Mouse (Mus musculus): Measurements from ENCODE around the gene Ralgps1. TPM values are rescaled to one million over a fixed set of nuclear protein-coding genes. Genes with fewer than 3 reads are reported as not detected.

Ralgps1 gene
- polyA plus RNA-seq, 1 experiment from 2014 or later = 14.6 TPM

DNA sequence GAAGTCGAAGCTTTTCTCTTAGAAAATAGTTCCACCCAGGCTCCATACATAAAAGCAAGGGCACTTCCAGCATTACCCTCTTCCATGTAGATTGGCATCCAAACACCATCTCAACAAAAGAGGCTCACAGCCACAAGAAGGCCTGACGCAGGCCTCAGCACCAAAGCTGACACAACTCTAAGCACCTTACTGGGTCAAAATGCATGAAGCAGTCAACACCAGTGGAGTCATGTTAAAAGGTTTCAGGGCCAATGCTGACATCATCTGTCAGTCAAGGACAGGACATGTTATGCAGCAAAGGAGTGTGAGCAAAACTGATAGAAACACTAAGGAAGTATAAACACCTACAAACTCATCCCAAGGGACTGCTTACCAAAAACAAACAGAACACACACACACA is 50.3 kb downstream of the Ralgps1 start:
- Histone ChIP-seq H3K9ac (ENCODE audit: low read length) (no peak overlapping the region), H3K4me2 (ENCODE audit: low read depth) (no peak overlapping the region), H3K36me3 (ENCODE audit: control insufficient read depth, insufficient read depth, low read length) (no peaks in the 10 kb centered on the region), H3K4me1 (ENCODE audit: control insufficient read depth, insufficient read depth, low read length) (peaks cover 4% of the 10 kb centered on the region), H3K27me3 (ENCODE audit: control insufficient read depth, insufficient read depth, low read length) (no peaks in the 10 kb centered on the region), H3K27ac (ENCODE audit: low read depth, low read length) (no peak overlapping the region), H3K9me3 (ENCODE audit: control insufficient read depth, low read length) (no peaks in the 10 kb centered on the region), H3K4me3 (ENCODE audit: low read depth, low read length) (no peak overlapping the region)
- WGBS = 94% methylated on average over 2 of the region's 2 CpGs
- no peak for ATAC-seq (ENCODE audit: insufficient read depth, low FRiP score, low TSS enrichment)
- no peak for DNase-seq (ENCODE audit: low spot score)

GRCm38 (mm10) chr2:33320568-33320967 is 50.7 kb downstream of the Ralgps1 start:
- Histone ChIP-seq H3K27me3 (ENCODE audit: control insufficient read depth, insufficient read depth, low read length) (no peaks in the 10 kb centered on the region), H3K4me2 (ENCODE audit: low read depth) (no peak overlapping the region), H3K27ac (ENCODE audit: low read depth, low read length) (no peak overlapping the region), H3K9ac (ENCODE audit: low read length) (no peak overlapping the region), H3K9me3 (ENCODE audit: control insufficient read depth, low read length) (no peaks in the 10 kb centered on the region), H3K4me1 (ENCODE audit: control insufficient read depth, insufficient read depth, low read length) (peaks cover 4% of the 10 kb centered on the region), H3K4me3 (ENCODE audit: low read depth, low read length) (no peak overlapping the region), H3K36me3 (ENCODE audit: control insufficient read depth, insufficient read depth, low read length) (no peaks in the 10 kb centered on the region)
- DNase-seq (ENCODE audit: low spot score) = no peak
- no peak for ATAC-seq (ENCODE audit: insufficient read depth, low FRiP score, low TSS enrichment)
- 80% methylated on average over 3 of the region's 3 CpGs for WGBS

DNA sequence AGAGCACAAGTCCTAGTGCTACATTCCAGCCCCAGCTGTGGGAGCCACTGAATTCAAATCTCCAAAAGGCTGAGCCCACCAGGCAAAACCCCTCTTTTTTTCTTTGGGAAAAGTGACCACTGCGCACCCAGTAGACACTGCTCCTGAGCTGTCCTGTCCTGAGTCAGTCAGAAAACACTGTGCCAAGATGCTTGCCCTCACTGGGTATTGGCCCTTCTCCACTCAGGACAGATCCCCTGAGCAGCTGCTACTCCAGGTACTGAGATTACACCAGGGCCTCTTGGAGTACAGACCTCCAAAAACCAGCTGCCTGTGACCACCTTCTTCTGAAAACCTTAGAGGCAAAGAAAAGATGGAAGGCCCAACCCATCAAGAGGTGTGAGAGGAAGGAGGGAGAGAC is 51.4 kb downstream of the Ralgps1 start:
- Histone ChIP-seq H3K4me2 (ENCODE audit: low read depth) (no peak overlapping the region), H3K27me3 (ENCODE audit: control insufficient read depth, insufficient read depth, low read length) (no peaks in the 10 kb centered on the region), H3K36me3 (ENCODE audit: control insufficient read depth, insufficient read depth, low read length) (no peaks in the 10 kb centered on the region), H3K4me1 (ENCODE audit: control insufficient read depth, insufficient read depth, low read length) (peaks cover 4% of the 10 kb centered on the region), H3K4me3 (ENCODE audit: low read depth, low read length) (no peak overlapping the region), H3K9ac (ENCODE audit: low read length) (no peak overlapping the region), H3K9me3 (ENCODE audit: control insufficient read depth, low read length) (no peaks in the 10 kb centered on the region), H3K27ac (ENCODE audit: low read depth, low read length) (no peak overlapping the region)
- DNase-seq (ENCODE audit: low spot score) = no peak
- no peak for ATAC-seq (ENCODE audit: insufficient read depth, low FRiP score, low TSS enrichment)
- WGBS = 93% methylated on average over 1 of the region's 1 CpGs

- no peak overlapping the region for H3K4me3 ChIP-seq (ENCODE audit: low read depth, low read length)
- H3K4me1 ChIP-seq (ENCODE audit: control insufficient read depth, insufficient read depth, low read length) = peaks cover 4% of the 10 kb centered on the region
- no peak overlapping the region for H3K9ac ChIP-seq (ENCODE audit: low read length)
- no peak overlapping the region for H3K27ac ChIP-seq (ENCODE audit: low read depth, low read length)
- no peak for DNase-seq (ENCODE audit: low spot score)
- no peaks in the 10 kb centered on the region for H3K36me3 ChIP-seq (ENCODE audit: control insufficient read depth, insufficient read depth, low read length)
- no peak overlapping the region for H3K4me2 ChIP-seq (ENCODE audit: low read depth)
- H3K27me3 ChIP-seq (ENCODE audit: control insufficient read depth, insufficient read depth, low read length) = no peaks in the 10 kb centered on the region
- 87% methylated on average over 5 of the region's 5 CpGs for WGBS
- no peak for ATAC-seq (ENCODE audit: insufficient read depth, low FRiP score, low TSS enrichment)
- no peaks in the 10 kb centered on the region for H3K9me3 ChIP-seq (ENCODE audit: control insufficient read depth, low read length)
Observed at GRCm38 (mm10) chr2:33319455-33319854, 51.8 kb downstream of the Ralgps1 start.

GRCm38 (mm10) chr2:33318491-33318964 is 52.8 kb downstream of the Ralgps1 start:
- ATAC-seq (ENCODE audit: insufficient read depth, low FRiP score, low TSS enrichment) (no peak), DNase-seq (ENCODE audit: low spot score) (no peak)
- Histone ChIP-seq H3K27me3 (ENCODE audit: control insufficient read depth, insufficient read depth, low read length) (no peaks in the 10 kb centered on the region), H3K4me1 (ENCODE audit: control insufficient read depth, insufficient read depth, low read length) (no peaks in the 10 kb centered on the region), H3K4me3 (ENCODE audit: low read depth, low read length) (no peak overlapping the region), H3K27ac (ENCODE audit: low read depth, low read length) (no peak overlapping the region), H3K9ac (ENCODE audit: low read length) (no peak overlapping the region), H3K36me3 (ENCODE audit: control insufficient read depth, insufficient read depth, low read length) (no peaks in the 10 kb centered on the region), H3K9me3 (ENCODE audit: control insufficient read depth, low read length) (no peaks in the 10 kb centered on the region), H3K4me2 (ENCODE audit: low read depth) (no peak overlapping the region)
- 61% methylated on average over 8 of the region's 8 CpGs for WGBS

GRCm38 (mm10) chr2:33316516-33316915 is 54.8 kb downstream of the Ralgps1 start:
- ATAC-seq (ENCODE audit: insufficient read depth, low FRiP score, low TSS enrichment) = peak; percentile 67
- DNase-seq (ENCODE audit: low spot score) = peak; percentile 82
- H3K27ac ChIP-seq (ENCODE audit: low read depth, low read length) = no peak overlapping the region
- no peaks in the 10 kb centered on the region for H3K36me3 ChIP-seq (ENCODE audit: control insufficient read depth, insufficient read depth, low read length)
- no peak overlapping the region for H3K4me3 ChIP-seq (ENCODE audit: low read depth, low read length)
- 22% methylated on average over 7 of the region's 7 CpGs for WGBS
- no peak overlapping the region for H3K9ac ChIP-seq (ENCODE audit: low read length)
- no peaks in the 10 kb centered on the region for H3K27me3 ChIP-seq (ENCODE audit: control insufficient read depth, insufficient read depth, low read length)
- H3K4me2 ChIP-seq (ENCODE audit: low read depth) = no peak overlapping the region
- H3K9me3 ChIP-seq (ENCODE audit: control insufficient read depth, low read length) = no peaks in the 10 kb centered on the region
- no peaks in the 10 kb centered on the region for H3K4me1 ChIP-seq (ENCODE audit: control insufficient read depth, insufficient read depth, low read length)

- WGBS = 83% methylated on average over 1 of the region's 1 CpGs
- no peak overlapping the region for H3K4me3 ChIP-seq (ENCODE audit: low read depth, low read length)
- H3K4me1 ChIP-seq (ENCODE audit: control insufficient read depth, insufficient read depth, low read length) = no peaks in the 10 kb centered on the region
- no peaks in the 10 kb centered on the region for H3K9me3 ChIP-seq (ENCODE audit: control insufficient read depth, low read length)
- no peak overlapping the region for H3K27ac ChIP-seq (ENCODE audit: low read depth, low read length)
- no peaks in the 10 kb centered on the region for H3K36me3 ChIP-seq (ENCODE audit: control insufficient read depth, insufficient read depth, low read length)
- H3K9ac ChIP-seq (ENCODE audit: low read length) = no peak overlapping the region
- H3K4me2 ChIP-seq (ENCODE audit: low read depth) = no peak overlapping the region
- H3K27me3 ChIP-seq (ENCODE audit: control insufficient read depth, insufficient read depth, low read length) = no peaks in the 10 kb centered on the region
- DNase-seq (ENCODE audit: low spot score) (no peak), ATAC-seq (ENCODE audit: insufficient read depth, low FRiP score, low TSS enrichment) (no peak)
Observed at GRCm38 (mm10) chr2:33316063-33316405, 55.3 kb downstream of the Ralgps1 start.

GRCm38 (mm10) chr2:33315233-33316062 is 55.8 kb downstream of the Ralgps1 start:
- DNase-seq (ENCODE audit: low spot score) (no peak), ATAC-seq (ENCODE audit: insufficient read depth, low FRiP score, low TSS enrichment) (no peak)
- Histone ChIP-seq H3K9ac (ENCODE audit: low read length) (no peak overlapping the region), H3K4me2 (ENCODE audit: low read depth) (no peak overlapping the region), H3K36me3 (ENCODE audit: control insufficient read depth, insufficient read depth, low read length) (no peaks in the 10 kb centered on the region), H3K27ac (ENCODE audit: low read depth, low read length) (no peak overlapping the region), H3K4me3 (ENCODE audit: low read depth, low read length) (no peak overlapping the region), H3K4me1 (ENCODE audit: control insufficient read depth, insufficient read depth, low read length) (no peaks in the 10 kb centered on the region), H3K27me3 (ENCODE audit: control insufficient read depth, insufficient read depth, low read length) (no peaks in the 10 kb centered on the region), H3K9me3 (ENCODE audit: control insufficient read depth, low read length) (no peaks in the 10 kb centered on the region)
- WGBS = 83% methylated on average over 4 of the region's 4 CpGs

DNA sequence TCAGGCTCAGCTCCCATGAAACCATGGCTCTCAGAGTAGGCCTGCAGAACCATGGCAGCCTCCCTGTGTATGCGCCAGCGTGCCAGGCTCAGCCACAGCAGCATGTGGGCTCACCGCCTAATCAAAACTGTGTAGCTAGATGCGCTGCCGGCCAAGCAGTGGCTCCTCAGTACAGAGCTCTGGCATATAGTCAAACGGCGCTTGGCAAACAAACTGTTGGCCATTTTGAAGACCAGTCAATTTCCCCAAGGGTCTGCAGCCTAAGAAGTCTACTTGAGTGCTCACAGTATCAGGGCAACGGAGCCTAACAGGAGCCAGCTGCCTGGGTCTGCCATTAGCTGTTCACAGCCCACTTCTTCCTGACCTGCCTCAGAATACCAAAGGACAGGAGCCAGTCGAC is 61.9 kb downstream of the Ralgps1 start:
- H3K9me3 ChIP-seq (ENCODE audit: control insufficient read depth, low read length) = no peaks in the 10 kb centered on the region
- no peaks in the 10 kb centered on the region for H3K27me3 ChIP-seq (ENCODE audit: control insufficient read depth, insufficient read depth, low read length)

More for the DNA sequence above, 61.9 kb downstream of the Ralgps1 start:
- Histone ChIP-seq H3K4me3 (ENCODE audit: low read depth, low read length) (no peak overlapping the region), H3K9ac (ENCODE audit: low read length) (no peak overlapping the region), H3K4me1 (ENCODE audit: control insufficient read depth, insufficient read depth, low read length) (no peaks in the 10 kb centered on the region), H3K4me2 (ENCODE audit: low read depth) (no peak overlapping the region), H3K36me3 (ENCODE audit: control insufficient read depth, insufficient read depth, low read length) (no peaks in the 10 kb centered on the region), H3K27ac (ENCODE audit: low read depth, low read length) (no peak overlapping the region)
- WGBS = 89% methylated on average over 9 of the region's 9 CpGs
- ATAC-seq (ENCODE audit: insufficient read depth, low FRiP score, low TSS enrichment) (no peak), DNase-seq (ENCODE audit: low spot score) (no peak)

All from neural tube, embryonic 11.5 days (tissue).